Mouse (Mus musculus) ES-E14 (cell line): ENCODE measurements around the gene Clrn3. TPM values are rescaled to one million over a fixed set of nuclear protein-coding genes. Genes with fewer than 3 reads are reported as not detected.

ENCODE experiments used
- DNase-seq: peaks from one replicate; pipeline ENCODE4 v3.0.0-alpha.2; 2013; ENCODE audit warnings: low read depth, low spot score
- H3K27ac ChIP-seq: 2 replicates; pipeline ENCODE4 v1.5.1; 2012; ENCODE audit warnings: low read depth, mild to moderate bottlenecking, low read length, moderate library complexity, mixed read lengths; ENCODE audit not compliant: poor library complexity, insufficient read depth, severe bottlenecking
- H3K36me3 ChIP-seq: 2 replicates; pipeline ENCODE4 v1.6.1; 2012; ENCODE audit warnings: mild to moderate bottlenecking, low read length, moderate library complexity, mixed read lengths; ENCODE audit not compliant: control insufficient read depth, poor library complexity, insufficient read depth, severe bottlenecking
- H3K4me1 ChIP-seq, 2 experiments: fragments of 150-350 bp in 1 of 2; sonication (generic) in 1 of 2; 2 replicates each; pipeline ENCODE4 v1.6.1; 2012; ENCODE audit warnings: low read length in 2 of 2, mild to moderate bottlenecking in 1 of 2, mixed read lengths in 1 of 2; ENCODE audit not compliant: control insufficient read depth in 2 of 2, insufficient read depth in 2 of 2, poor library complexity in 1 of 2
- H3K4me3 ChIP-seq, 2 experiments: fragments of 150-350 bp in 1 of 2; sonication (generic) in 1 of 2; 2 replicates each; pipeline ENCODE4 v1.5.1; 2012; ENCODE audit warnings: low read length in 2 of 2, low read depth in 1 of 2, mild to moderate bottlenecking in 1 of 2, mixed read lengths in 1 of 2; ENCODE audit not compliant: insufficient read depth in 1 of 2, poor library complexity in 1 of 2, severe bottlenecking in 1 of 2
- H3K9ac ChIP-seq: 2 replicates; pipeline ENCODE4 v1.6.1; 2012; ENCODE audit warnings: low read depth, mild to moderate bottlenecking, low read length, mixed read lengths; ENCODE audit not compliant: poor library complexity, insufficient read depth, severe bottlenecking
- H3K9me3 ChIP-seq: fragments of 150-350 bp; sonication (generic); 2 replicates; pipeline ENCODE4 v1.6.1; 2012; ENCODE audit warnings: low read depth, mild to moderate bottlenecking, low read length; ENCODE audit not compliant: control insufficient read depth, insufficient read depth
- CHD2 ChIP-seq: IDR thresholded peaks from 2 replicates; pipeline ENCODE4 v1.6.1; 2014; ENCODE audit warnings: mild to moderate bottlenecking, low read depth, low read length, inconsistent platforms
- HCFC1 ChIP-seq: IDR thresholded peaks from 2 replicates; pipeline ENCODE4 v1.6.1; 2012; ENCODE audit warnings: low read length, inconsistent platforms, borderline replicate concordance; ENCODE audit not compliant: insufficient read depth
- MAFK ChIP-seq: IDR thresholded peaks from 2 replicates; pipeline ENCODE4 v1.6.1; 2014; ENCODE audit warnings: mild to moderate bottlenecking, low read depth, low read length, inconsistent platforms; ENCODE audit not compliant: insufficient read depth
- ZC3H11A ChIP-seq: IDR thresholded peaks from 2 replicates; pipeline ENCODE4 v1.6.1; 2012; ENCODE audit warnings: low read depth, mild to moderate bottlenecking, inconsistent platforms, low read length, borderline replicate concordance
- ZNF384 ChIP-seq: IDR thresholded peaks from 2 replicates; pipeline ENCODE4 v1.6.1; 2012; ENCODE audit warnings: low read depth, low read length, inconsistent platforms
- in situ Hi-C, 2 experiments: fragments of 600-800 bp; cut with MboI; formaldehyde crosslinking; loops; one replicate each; pipeline ENCODE4 v1.15.1; 2025; ENCODE audit warnings: low sequenced_read_pairs in 2 of 2, inconsistent platforms in 1 of 2; ENCODE audit not compliant: unreplicated experiment in 2 of 2
- total RNA-seq: library from RNA; depleted of rRNA; stranded (reverse); fragments of 300-350 nt; gene quantifications from 2 replicates; pipeline ENCODE4 v1.2.3, GENCODE M21; 2012

The Clrn3 gene
- total RNA-seq, 1 experiment: not detected

- no peak overlapping the region for H3K4me3 ChIP-seq
- peaks cover 7 to 30% of the 10 kb centered on the region in 2 experiments; a peak in 3 of 4 replicates for H3K4me1 ChIP-seq
- no peaks in the 10 kb centered on the region for H3K36me3 ChIP-seq
- H3K9ac ChIP-seq: no peak overlapping the region
- H3K27ac ChIP-seq: no peak overlapping the region
- H3K9me3 ChIP-seq: no peaks in the 10 kb centered on the region
- in situ Hi-C loops: no loop called here
- no peak for TF ChIP-seq HCFC1
- no peak for TF ChIP-seq ZNF384
- TF ChIP-seq MAFK: no peak
- no peak for TF ChIP-seq CHD2
- TF ChIP-seq ZC3H11A: no peak
- no peak for DNase-seq
Measured at GRCm38 (mm10) chr7:135481150-135481549, 47.3 kb downstream of the Clrn3 start.

DNA sequence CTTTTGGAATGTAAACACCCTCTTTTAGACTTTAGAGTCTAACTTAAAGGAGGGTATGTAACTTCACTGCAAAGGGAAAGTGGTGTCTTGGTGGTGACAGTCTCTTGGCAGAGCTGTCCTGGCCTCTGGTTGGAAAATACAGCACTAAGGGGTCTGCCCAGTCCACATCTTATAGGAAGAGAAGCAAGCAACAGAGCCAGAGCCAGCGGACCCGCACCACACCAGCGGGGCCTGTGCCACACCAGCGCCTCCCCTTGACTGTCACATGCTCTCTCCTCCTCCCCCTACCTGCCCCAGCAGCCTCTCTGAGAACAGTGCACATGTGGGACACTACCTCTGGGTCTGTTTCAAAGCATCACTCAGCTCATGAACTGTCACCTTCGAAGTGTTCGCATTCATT lies 48.5 kb downstream of the Clrn3 start:
- H3K4me3 ChIP-seq: no peak overlapping the region
- in situ Hi-C loops: no loop called here
- H3K9me3 ChIP-seq: no peaks in the 10 kb centered on the region
- no peak overlapping the region for H3K27ac ChIP-seq
- H3K9ac ChIP-seq: no peak overlapping the region
- no peaks in the 10 kb centered on the region for H3K36me3 ChIP-seq
- H3K4me1 ChIP-seq: peaks cover 4 to 21% of the 10 kb centered on the region in 2 experiments; a peak in 3 of 4 replicates
- TF ChIP-seq CHD2: no peak
- DNase-seq: no peak

GRCm38 (mm10) chr7:135479322-135479880 lies 49.1 kb downstream of the Clrn3 start:
- peak overlapping the region in 1 of 2 experiments; percentile 18; a peak in 1 of 4 replicates for H3K4me3 ChIP-seq
- no peaks in the 10 kb centered on the region for H3K36me3 ChIP-seq
- no peak overlapping the region for H3K27ac ChIP-seq
- no peak overlapping the region for H3K9ac ChIP-seq
- DNase-seq: peak; percentile 75
- TF ChIP-seq MAFK (peak; percentile 90), ZC3H11A (no peak)
- H3K9me3 ChIP-seq: no peaks in the 10 kb centered on the region
- in situ Hi-C loops: no loop called here
- H3K4me1 ChIP-seq: peaks cover 2 to 16% of the 10 kb centered on the region in 2 experiments; a peak in 3 of 4 replicates

DNA sequence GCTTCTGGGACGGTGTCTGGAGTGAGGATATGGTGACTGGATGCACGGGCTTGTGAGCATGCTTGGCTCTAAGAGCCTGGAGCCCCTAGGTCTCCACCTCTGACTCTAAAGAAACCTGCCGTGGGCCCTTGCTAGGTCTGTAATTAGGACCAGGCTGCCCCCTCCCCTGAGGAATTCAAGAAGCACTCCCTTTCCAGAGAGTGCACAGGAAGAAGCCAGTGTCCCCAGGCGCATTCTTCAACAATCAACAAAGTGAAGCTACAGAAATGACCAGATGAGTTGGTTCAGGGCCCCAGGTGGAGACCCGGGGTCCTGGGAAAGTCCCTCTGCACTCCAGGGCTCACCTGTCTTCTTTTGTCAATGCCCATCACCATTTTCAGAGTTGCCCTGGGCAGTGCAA lies 51.2 kb downstream of the Clrn3 start:
- H3K9me3 ChIP-seq: no peaks in the 10 kb centered on the region
- no peak overlapping the region for H3K9ac ChIP-seq
- DNase-seq: no peak
- in situ Hi-C loops: no loop called here
- H3K4me1 ChIP-seq: peaks cover 2 to 12% of the 10 kb centered on the region in 2 experiments; a peak in 3 of 4 replicates
- H3K36me3 ChIP-seq: no peaks in the 10 kb centered on the region
- no peak overlapping the region for H3K4me3 ChIP-seq
- no peak for TF ChIP-seq ZC3H11A
- no peak for TF ChIP-seq CHD2
- TF ChIP-seq MAFK: no peak
- no peak for TF ChIP-seq HCFC1
- TF ChIP-seq ZNF384: no peak
- no peak overlapping the region for H3K27ac ChIP-seq

- H3K9ac ChIP-seq: no peak overlapping the region
- TF ChIP-seq ZC3H11A: no peak
- TF ChIP-seq CHD2: no peak
- TF ChIP-seq ZNF384: no peak
- TF ChIP-seq MAFK: no peak
- no peak for TF ChIP-seq HCFC1
- H3K4me1 ChIP-seq: peaks cover 2 to 12% of the 10 kb centered on the region in 2 experiments; a peak in 3 of 4 replicates
- no peaks in the 10 kb centered on the region for H3K9me3 ChIP-seq
- no peaks in the 10 kb centered on the region for H3K36me3 ChIP-seq
- no peak for DNase-seq
- in situ Hi-C loops: no loop called here
- no peak overlapping the region for H3K4me3 ChIP-seq
- H3K27ac ChIP-seq: no peak overlapping the region
Measured at GRCm38 (mm10) chr7:135475981-135476380, 52.5 kb downstream of the Clrn3 start.
